Mouse (Mus musculus): Measurements from ENCODE around the gene Pcgf2. TPM values are rescaled to one million over a fixed set of nuclear protein-coding genes. Genes with fewer than 3 reads are reported as not detected.

Gene Pcgf2
- 1 to 10 TPM; 1.4 to 1.9 TPM for total RNA-seq (2023)

DNA sequence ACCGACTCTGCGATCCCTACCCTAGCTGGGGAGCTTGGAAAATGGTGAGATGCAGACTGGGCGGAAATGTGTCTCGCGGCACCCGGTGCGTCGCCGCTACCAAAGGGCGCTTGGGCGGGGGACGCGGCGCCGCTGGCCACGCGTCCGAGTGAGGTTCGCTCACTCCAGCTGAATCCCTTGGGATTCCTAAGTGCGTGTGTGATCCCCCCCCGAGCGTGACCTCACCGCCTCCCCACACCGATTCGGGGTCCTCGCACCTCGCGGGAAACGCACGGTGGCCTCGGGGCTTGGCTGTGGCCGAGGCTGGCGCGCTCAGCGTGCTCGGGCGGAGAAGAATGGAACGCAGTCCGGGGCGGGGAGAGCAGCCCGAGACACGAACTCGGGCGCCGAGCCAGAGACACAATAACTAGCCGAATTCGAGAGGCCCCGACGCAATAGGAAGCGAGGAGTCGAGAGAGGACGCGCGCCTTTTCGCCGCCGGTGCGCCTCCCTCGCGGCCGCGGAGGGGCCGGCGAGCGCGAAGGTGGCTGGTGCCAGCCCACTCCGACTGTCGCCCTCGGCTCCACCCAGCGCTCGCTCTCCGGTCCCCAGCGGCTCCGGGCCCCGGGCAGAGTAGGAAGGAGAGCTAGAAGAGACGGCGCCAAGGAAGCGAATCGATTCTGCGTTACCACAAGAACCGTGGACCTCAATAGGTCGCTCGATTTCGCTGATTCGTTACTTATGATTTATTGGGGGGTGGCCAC, at the start of gene Pcgf2:
Pcgf2 (minus strand) TSS at position 495 of the 743 bp plus-strand sequence.

GRCm38 (mm10) chr11:97744063-97744717, 43.9 kb upstream of the Pcgf2 start, which contains the start of gene Pip4k2b:
Gene Pip4k2b (minus strand): TSS chr11:97744704.

GRCm38 (mm10) chr11:97703039-97703826, 2.9 kb upstream of the Pcgf2 start, which contains the start of gene Psmb3:
Gene Psmb3 (plus strand): TSS chr11:97703399.

GRCm38 (mm10) chr11:97685613-97686321, 14.5 kb downstream of the Pcgf2 start, which contains the start of gene Cisd3:
Gene Cisd3 (plus strand): TSS chr11:97685826.

DNA sequence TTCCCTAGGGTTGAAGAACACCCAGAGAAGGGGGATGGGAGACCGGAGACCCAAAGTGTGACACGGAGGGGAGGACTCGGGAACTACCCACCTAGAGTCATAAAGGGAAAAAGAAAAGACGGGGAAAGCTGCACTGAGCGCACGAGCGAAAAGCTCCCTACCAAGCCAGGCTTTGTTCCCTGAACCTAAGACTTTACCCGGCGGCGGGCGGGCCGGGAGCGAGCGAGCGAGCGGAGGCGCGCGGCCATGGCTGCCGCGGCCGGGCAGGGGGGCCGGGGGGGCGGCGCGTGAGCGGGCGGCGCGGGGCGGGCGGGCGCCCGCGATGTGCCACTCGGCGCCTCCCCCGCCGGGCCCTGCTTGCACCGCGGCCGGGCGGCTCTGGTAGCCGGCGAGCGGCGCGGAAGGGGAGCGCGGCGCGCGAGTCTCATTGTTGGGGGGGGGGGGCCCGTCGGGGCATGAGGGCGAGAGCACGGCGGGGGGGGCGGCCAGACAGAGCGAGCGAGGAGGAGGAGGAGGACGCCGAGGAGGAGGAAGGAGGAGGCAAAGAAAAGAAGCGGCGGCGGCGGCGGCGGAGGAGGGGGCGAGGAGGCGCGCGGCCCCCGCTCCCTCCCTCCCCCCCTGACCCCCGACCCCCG, 37.3 kb downstream of the Pcgf2 start, which contains the start of gene Mllt6:
Mllt6 (plus strand) TSS at position 522 of the 635 bp plus-strand sequence.

Other genes with a start within 250 kb of the Pcgf2 start
- gene 4933428G20Rik, start 200.2 kb downstream of the Pcgf2 start, total RNA-seq (2023) = not detected
- under 1 TPM in 1 of 2 experiments, not detected in 1; 0.07 TPM for gene Srcin1, start 124.3 kb downstream of the Pcgf2 start, total RNA-seq (2023)
- 1 to 10 TPM in 1 of 2 experiments, under 1 TPM in 1; 0.28 to 1.0 TPM for gene Epop, start 70.8 kb downstream of the Pcgf2 start, total RNA-seq (2023)
- gene Mllt6, start 37.1 kb downstream of the Pcgf2 start, total RNA-seq (2023) = 1 to 10 TPM; 5.3 to 8.8 TPM
- gene Cisd3, start 14.7 kb downstream of the Pcgf2 start, total RNA-seq (2023) = 10 to 100 TPM in 1 of 2 experiments, 1 to 10 TPM in 1; 7.1 to 10.4 TPM
- 100 to 1,000 TPM; 121 to 137 TPM for gene Psmb3, start 2.9 kb upstream of the Pcgf2 start, total RNA-seq (2023)
- 10 to 100 TPM; 27.4 to 29.4 TPM for gene Pip4k2b, start 44.2 kb upstream of the Pcgf2 start, total RNA-seq (2023)
- 10 to 100 TPM; 28.3 to 34.7 TPM for gene Cwc25, start 66.1 kb upstream of the Pcgf2 start, total RNA-seq (2023)
- gene 1700001P01Rik, start 75.4 kb upstream of the Pcgf2 start, total RNA-seq (2023) = not detected
- gene Rpl23, start 81.9 kb upstream of the Pcgf2 start, total RNA-seq (2023) = 100 to 1,000 TPM; 609 to 647 TPM
- 100 to 1,000 TPM; 326 to 330 TPM for gene Lasp1, start 98.5 kb upstream of the Pcgf2 start, total RNA-seq (2023)
- gene B230217C12Rik, start 140.3 kb upstream of the Pcgf2 start, total RNA-seq (2023) = under 1 TPM; 0.70 to 0.90 TPM
- gene Fbxo47, start 183.7 kb upstream of the Pcgf2 start, total RNA-seq (2023) = under 1 TPM in 1 of 2 experiments, not detected in 1; 0.72 TPM

Measured in neutrophil, adult 83 days (primary cell).